Mouse (Mus musculus): ENCODE results near the gene Ddc. TPM values are rescaled to one million over a fixed set of nuclear protein-coding genes. Genes with fewer than 3 reads are reported as not detected.

Ddc gene
- polyA plus RNA-seq, 1 experiment from 2014 or later: 7.5 TPM

GRCm38 (mm10) chr11:11885246-11885643, 12.7 kb downstream of the Ddc start:
- 81% methylated on average over 4 of the region's 4 CpGs for WGBS
- Histone ChIP-seq H3K36me3 (ENCODE audit: control insufficient read depth, insufficient read depth, low read length) (no peaks in the 10 kb centered on the region), H3K4me2 (ENCODE audit: low read depth) (no peak overlapping the region), H3K4me3 (ENCODE audit: low read depth, low read length) (no peak overlapping the region), H3K27ac (ENCODE audit: low read depth, low read length) (0 out of 2 replicates have a peak overlapping the region, but pooled peaks have one; percentile 1), H3K9me3 (ENCODE audit: control insufficient read depth, low read length) (no peaks in the 10 kb centered on the region), H3K9ac (ENCODE audit: low read length) (no peak overlapping the region), H3K4me1 (ENCODE audit: control insufficient read depth, insufficient read depth, low read length) (peaks cover 27% of the 10 kb centered on the region), H3K27me3 (ENCODE audit: control insufficient read depth, insufficient read depth, low read length) (no peaks in the 10 kb centered on the region)
- DNase-seq (ENCODE audit: low spot score): no peak
- no peak for ATAC-seq (ENCODE audit: insufficient read depth, low FRiP score, low TSS enrichment)

- 42% methylated on average over 11 of the region's 11 CpGs for WGBS
- no peak for DNase-seq (ENCODE audit: low spot score)
- H3K27ac ChIP-seq (ENCODE audit: low read depth, low read length): no peak overlapping the region
- H3K4me3 ChIP-seq (ENCODE audit: low read depth, low read length): no peak overlapping the region
- no peak for ATAC-seq (ENCODE audit: insufficient read depth, low FRiP score, low TSS enrichment)
- H3K36me3 ChIP-seq (ENCODE audit: control insufficient read depth, insufficient read depth, low read length): no peaks in the 10 kb centered on the region
- H3K9me3 ChIP-seq (ENCODE audit: control insufficient read depth, low read length): no peaks in the 10 kb centered on the region
- no peak overlapping the region for H3K4me2 ChIP-seq (ENCODE audit: low read depth)
- peaks cover 27% of the 10 kb centered on the region for H3K4me1 ChIP-seq (ENCODE audit: control insufficient read depth, insufficient read depth, low read length)
- H3K27me3 ChIP-seq (ENCODE audit: control insufficient read depth, insufficient read depth, low read length): no peaks in the 10 kb centered on the region
- no peak overlapping the region for H3K9ac ChIP-seq (ENCODE audit: low read length)
Observed at GRCm38 (mm10) chr11:11884533-11885245, 13.3 kb downstream of the Ddc start.

- Histone ChIP-seq H3K9me3 (ENCODE audit: control insufficient read depth, low read length) (no peaks in the 10 kb centered on the region), H3K27ac (ENCODE audit: low read depth, low read length) (no peak overlapping the region), H3K4me3 (ENCODE audit: low read depth, low read length) (no peak overlapping the region), H3K9ac (ENCODE audit: low read length) (no peak overlapping the region), H3K27me3 (ENCODE audit: control insufficient read depth, insufficient read depth, low read length) (no peaks in the 10 kb centered on the region), H3K36me3 (ENCODE audit: control insufficient read depth, insufficient read depth, low read length) (no peaks in the 10 kb centered on the region), H3K4me2 (ENCODE audit: low read depth) (no peak overlapping the region), H3K4me1 (ENCODE audit: control insufficient read depth, insufficient read depth, low read length) (peaks cover 37% of the 10 kb centered on the region)
- no peak for ATAC-seq (ENCODE audit: insufficient read depth, low FRiP score, low TSS enrichment)
- DNase-seq (ENCODE audit: low spot score): no peak
- 35% methylated on average over 1 of the region's 1 CpGs for WGBS
Observed at GRCm38 (mm10) chr11:11881783-11882155, 16.2 kb downstream of the Ddc start.

GRCm38 (mm10) chr11:11881026-11881782, 16.7 kb downstream of the Ddc start:
- Histone ChIP-seq H3K9me3 (ENCODE audit: control insufficient read depth, low read length) (no peaks in the 10 kb centered on the region), H3K27me3 (ENCODE audit: control insufficient read depth, insufficient read depth, low read length) (no peaks in the 10 kb centered on the region), H3K9ac (ENCODE audit: low read length) (no peak overlapping the region; the same call in 1 of the 2 replicates), H3K27ac (ENCODE audit: low read depth, low read length) (no peak overlapping the region), H3K36me3 (ENCODE audit: control insufficient read depth, insufficient read depth, low read length) (no peaks in the 10 kb centered on the region), H3K4me3 (ENCODE audit: low read depth, low read length) (no peak overlapping the region), H3K4me1 (ENCODE audit: control insufficient read depth, insufficient read depth, low read length) (peaks cover 34% of the 10 kb centered on the region), H3K4me2 (ENCODE audit: low read depth) (no peak overlapping the region)
- WGBS: 44% methylated on average over 13 of the region's 13 CpGs
- no peak for ATAC-seq (ENCODE audit: insufficient read depth, low FRiP score, low TSS enrichment)
- no peak for DNase-seq (ENCODE audit: low spot score)

GRCm38 (mm10) chr11:11880351-11880750, 17.6 kb downstream of the Ddc start:
- Histone ChIP-seq H3K9me3 (ENCODE audit: control insufficient read depth, low read length) (no peaks in the 10 kb centered on the region), H3K27ac (ENCODE audit: low read depth, low read length) (no peak overlapping the region), H3K4me2 (ENCODE audit: low read depth) (no peak overlapping the region), H3K36me3 (ENCODE audit: control insufficient read depth, insufficient read depth, low read length) (no peaks in the 10 kb centered on the region), H3K4me1 (ENCODE audit: control insufficient read depth, insufficient read depth, low read length) (peaks cover 27% of the 10 kb centered on the region), H3K27me3 (ENCODE audit: control insufficient read depth, insufficient read depth, low read length) (no peaks in the 10 kb centered on the region), H3K4me3 (ENCODE audit: low read depth, low read length) (no peak overlapping the region), H3K9ac (ENCODE audit: low read length) (no peak overlapping the region)
- DNase-seq (ENCODE audit: low spot score) (no peak), ATAC-seq (ENCODE audit: insufficient read depth, low FRiP score, low TSS enrichment) (no peak)
- 81% methylated on average over 7 of the region's 7 CpGs for WGBS

GRCm38 (mm10) chr11:11879699-11880002, 18.3 kb downstream of the Ddc start:
- no peak for DNase-seq (ENCODE audit: low spot score)
- Histone ChIP-seq H3K27me3 (ENCODE audit: control insufficient read depth, insufficient read depth, low read length) (no peaks in the 10 kb centered on the region), H3K9ac (ENCODE audit: low read length) (no peak overlapping the region; the same call in 1 of the 2 replicates), H3K4me1 (ENCODE audit: control insufficient read depth, insufficient read depth, low read length) (peaks cover 21% of the 10 kb centered on the region), H3K4me3 (ENCODE audit: low read depth, low read length) (no peak overlapping the region), H3K36me3 (ENCODE audit: control insufficient read depth, insufficient read depth, low read length) (no peaks in the 10 kb centered on the region), H3K27ac (ENCODE audit: low read depth, low read length) (peak overlapping the region; percentile 78), H3K9me3 (ENCODE audit: control insufficient read depth, low read length) (no peaks in the 10 kb centered on the region), H3K4me2 (ENCODE audit: low read depth) (no peak overlapping the region)
- WGBS: 60% methylated on average over 4 of the region's 4 CpGs
- ATAC-seq (ENCODE audit: insufficient read depth, low FRiP score, low TSS enrichment): no peak

GRCm38 (mm10) chr11:11878981-11879698, 18.8 kb downstream of the Ddc start:
- Histone ChIP-seq H3K4me2 (ENCODE audit: low read depth) (no peak overlapping the region), H3K27me3 (ENCODE audit: control insufficient read depth, insufficient read depth, low read length) (no peaks in the 10 kb centered on the region), H3K4me1 (ENCODE audit: control insufficient read depth, insufficient read depth, low read length) (peaks cover 18% of the 10 kb centered on the region), H3K9me3 (ENCODE audit: control insufficient read depth, low read length) (no peaks in the 10 kb centered on the region), H3K9ac (ENCODE audit: low read length) (peak overlapping the region; percentile 44), H3K36me3 (ENCODE audit: control insufficient read depth, insufficient read depth, low read length) (no peaks in the 10 kb centered on the region), H3K27ac (ENCODE audit: low read depth, low read length) (peak overlapping the region; percentile 78), H3K4me3 (ENCODE audit: low read depth, low read length) (no peak overlapping the region)
- WGBS: 45% methylated on average over 10 of the region's 10 CpGs
- DNase-seq (ENCODE audit: low spot score) (peak; percentile 40), ATAC-seq (ENCODE audit: insufficient read depth, low FRiP score, low TSS enrichment) (no peak; the same call in 1 of the 2 replicates)

- H3K4me3 ChIP-seq (ENCODE audit: low read depth, low read length): no peak overlapping the region
- H3K27ac ChIP-seq (ENCODE audit: low read depth, low read length): peak overlapping the region; percentile 78
- DNase-seq (ENCODE audit: low spot score) (peak; percentile 34), ATAC-seq (ENCODE audit: insufficient read depth, low FRiP score, low TSS enrichment) (no peak)
- peak overlapping the region; percentile 44; the same call in 1 of the 2 replicates for H3K9ac ChIP-seq (ENCODE audit: low read length)
- H3K4me1 ChIP-seq (ENCODE audit: control insufficient read depth, insufficient read depth, low read length): peaks cover 18% of the 10 kb centered on the region
- H3K27me3 ChIP-seq (ENCODE audit: control insufficient read depth, insufficient read depth, low read length): no peaks in the 10 kb centered on the region
- 26% methylated on average over 8 of the region's 11 CpGs for WGBS
- H3K9me3 ChIP-seq (ENCODE audit: control insufficient read depth, low read length): no peaks in the 10 kb centered on the region
- no peak overlapping the region for H3K4me2 ChIP-seq (ENCODE audit: low read depth)
- H3K36me3 ChIP-seq (ENCODE audit: control insufficient read depth, insufficient read depth, low read length): no peaks in the 10 kb centered on the region
Observed at GRCm38 (mm10) chr11:11878278-11878980, 19.5 kb downstream of the Ddc start.
